Mouse (Mus musculus): ENCODE measurements around the gene Serpinb6b.

DNA sequence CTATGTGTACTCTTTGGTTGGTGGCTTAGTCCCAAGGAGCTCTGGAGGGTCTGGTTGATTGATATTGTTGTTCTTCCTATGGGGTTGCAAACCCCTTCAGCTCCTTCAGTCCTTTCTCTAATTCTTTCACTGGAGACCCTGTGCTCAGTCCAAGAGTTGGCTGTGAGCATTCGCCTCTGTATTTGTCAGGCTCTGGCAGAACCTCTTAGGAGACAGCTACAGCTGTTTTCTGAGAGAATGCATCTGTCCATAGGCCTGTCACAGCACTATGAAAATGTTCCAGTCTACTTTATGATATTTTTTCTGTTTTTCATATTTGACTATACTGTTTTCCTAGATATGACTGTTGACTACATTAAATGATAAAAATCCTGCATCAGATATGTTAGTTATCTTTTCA is 47.4 kb downstream of the Serpinb6b start:
- TF ChIP-seq ZNF384 (IDR thresholded peaks at IDR 0.05; ENCODE audit: low read depth, low read length) (no peak), MAFK (IDR thresholded peaks at IDR 0.05; ENCODE audit: insufficient read depth, low read depth, low read length) (no peak), HCFC1 (IDR thresholded peaks at IDR 0.05; ENCODE audit: borderline replicate concordance, insufficient read depth, low read length) (no peak), ZC3H11A (IDR thresholded peaks at IDR 0.05; ENCODE audit: borderline replicate concordance, low read depth, low read length) (no peak)

Data from ES-E14 (cell line).